Mouse (Mus musculus) forebrain, postnatal 0 days (tissue): ENCODE measurements at regions not wholly inside any gene's neighbourhood (a gene's known extent, or its start where the extent isn't known, plus 50 kb on each side); places are given as distances from the start of the nearest gene placed in this dataset.

Source experiments
- ATAC-seq: fragments of 200-750 bp; cut with Nextera tagmentation; 2 replicates; pipeline ENCODE4 v1.8.0; 2017; ENCODE audit warnings: mild to moderate bottlenecking, moderate library complexity
- DNase-seq: peaks from one replicate; pipeline ENCODE4 v3.0.0-alpha.2; 2015
- H3K27ac ChIP-seq: fragments of 300-500 bp; sonication (generic); 2 replicates; pipeline ENCODE4 v1.5.1; 2014; ENCODE audit warnings: low read depth, mild to moderate bottlenecking, antibody characterized with exemption, low read length, moderate library complexity, mixed read lengths
- H3K27me3 ChIP-seq: fragments of 300-500 bp; sonication (generic); 2 replicates; pipeline ENCODE4 v1.6.1; 2014; ENCODE audit warnings: mild to moderate bottlenecking, low read length, mixed read lengths; ENCODE audit not compliant: insufficient read depth
- H3K36me3 ChIP-seq: fragments of 300-500 bp; sonication (generic); 2 replicates; pipeline ENCODE4 v1.6.1; 2014; ENCODE audit warnings: mild to moderate bottlenecking, moderate library complexity; ENCODE audit not compliant: insufficient read depth
- H3K4me1 ChIP-seq: fragments of 300-500 bp; sonication (generic); 2 replicates; pipeline ENCODE4 v1.6.1; 2014; ENCODE audit warnings: antibody characterized with exemption; ENCODE audit not compliant: insufficient read depth
- H3K4me2 ChIP-seq: fragments of 300-500 bp; sonication (generic); 2 replicates; pipeline ENCODE4 v1.6.1; 2014; ENCODE audit warnings: low read depth, mild to moderate bottlenecking, moderate library complexity
- H3K4me3 ChIP-seq: fragments of 300-500 bp; sonication (generic); 2 replicates; pipeline ENCODE4 v1.5.1; 2014; ENCODE audit warnings: low read depth, low read length, mixed read lengths
- H3K9ac ChIP-seq: fragments of 300-500 bp; sonication (generic); 2 replicates; pipeline ENCODE4 v1.6.1; 2014; ENCODE audit warnings: mild to moderate bottlenecking
- H3K9me3 ChIP-seq: fragments of 300-500 bp; sonication (generic); 2 replicates; pipeline ENCODE4 v1.6.1; 2016; ENCODE audit warnings: low read length
- CTCF ChIP-seq: sonication (generic); IDR thresholded peaks from 2 replicates; pipeline ENCODE4 v1.5.1; 2016; ENCODE audit warnings: antibody characterized with exemption, control low read depth, low read depth
- WGBS: fragments of 180-500 bp; shearing (Covaris S2); extraction: QIAGEN DNeasy Blood & Tissue Kit; methylation state at CpG from one replicate; pipeline ENCODE4 v1.1.7; 2014; 5-methylcytosine and 5-hydroxymethylcytosine counted together

GRCm38 (mm10) chr15:41283199-41283598 lies 1149.0 kb downstream of the 9330182O14Rik start:
- no peak overlapping the region for H3K4me2 ChIP-seq
- H3K4me3 ChIP-seq, result no peak overlapping the region
- no peaks in the 10 kb centered on the region for H3K4me1 ChIP-seq
- H3K9me3 ChIP-seq, result no peaks in the 10 kb centered on the region
- TF ChIP-seq CTCF, result no peak
- H3K9ac ChIP-seq, result no peak overlapping the region
- no peaks in the 10 kb centered on the region for H3K27me3 ChIP-seq
- 100% methylated on average over 1 of the region's 1 CpGs for WGBS
- no peak overlapping the region for H3K27ac ChIP-seq
- H3K36me3 ChIP-seq, result no peaks in the 10 kb centered on the region
- no peak for DNase-seq
- ATAC-seq, result no peak

- Histone ChIP-seq H3K27ac (no peak overlapping the region), H3K4me2 (no peak overlapping the region), H3K36me3 (no peaks in the 10 kb centered on the region), H3K4me3 (no peak overlapping the region), H3K4me1 (no peaks in the 10 kb centered on the region), H3K27me3 (no peaks in the 10 kb centered on the region), H3K9ac (no peak overlapping the region), H3K9me3 (no peaks in the 10 kb centered on the region)
- 83% methylated on average over 5 of the region's 5 CpGs for WGBS
- no peak for DNase-seq
- ATAC-seq, result no peak
- no peak for TF ChIP-seq CTCF
Observed at GRCm38 (mm10) chr15:41286809-41287413, 1152.7 kb downstream of the 9330182O14Rik start.

- Histone ChIP-seq H3K27me3 (no peaks in the 10 kb centered on the region), H3K36me3 (no peaks in the 10 kb centered on the region), H3K9me3 (no peaks in the 10 kb centered on the region), H3K27ac (no peak overlapping the region), H3K9ac (no peak overlapping the region), H3K4me1 (no peaks in the 10 kb centered on the region), H3K4me2 (no peak overlapping the region), H3K4me3 (no peak overlapping the region)
- DNase-seq (no peak), ATAC-seq (no peak)
- no peak for TF ChIP-seq CTCF
- 59% methylated on average over 4 of the region's 4 CpGs for WGBS
Observed at GRCm38 (mm10) chr15:41297419-41297818, 1163.3 kb downstream of the 9330182O14Rik start.

- no peaks in the 10 kb centered on the region for H3K4me1 ChIP-seq
- H3K36me3 ChIP-seq, result no peaks in the 10 kb centered on the region
- H3K4me2 ChIP-seq, result no peak overlapping the region
- 72% methylated on average over 1 of the region's 1 CpGs for WGBS
- H3K27me3 ChIP-seq, result no peaks in the 10 kb centered on the region
- no peak for ATAC-seq
- no peak overlapping the region for H3K4me3 ChIP-seq
- no peak for DNase-seq
- H3K9me3 ChIP-seq, result no peaks in the 10 kb centered on the region
- H3K27ac ChIP-seq, result no peak overlapping the region
- no peak overlapping the region for H3K9ac ChIP-seq
- TF ChIP-seq CTCF, result no peak
Observed at GRCm38 (mm10) chr15:41306638-41307037, 1172.5 kb downstream of the 9330182O14Rik start.

GRCm38 (mm10) chr15:41311728-41312320 lies 1177.7 kb downstream of the 9330182O14Rik start:
- Histone ChIP-seq H3K36me3 (no peaks in the 10 kb centered on the region), H3K27ac (no peak overlapping the region), H3K27me3 (no peaks in the 10 kb centered on the region), H3K4me1 (no peaks in the 10 kb centered on the region), H3K9me3 (no peaks in the 10 kb centered on the region), H3K4me2 (no peak overlapping the region), H3K9ac (no peak overlapping the region), H3K4me3 (no peak overlapping the region)
- 70% methylated on average over 5 of the region's 5 CpGs for WGBS
- no peak for DNase-seq
- TF ChIP-seq CTCF, result no peak
- no peak for ATAC-seq

GRCm38 (mm10) chr15:41314916-41315315 lies 1180.8 kb downstream of the 9330182O14Rik start:
- H3K4me3 ChIP-seq, result no peak overlapping the region
- no peak for DNase-seq
- no peaks in the 10 kb centered on the region for H3K36me3 ChIP-seq
- H3K9ac ChIP-seq, result no peak overlapping the region
- no peak for TF ChIP-seq CTCF
- H3K4me2 ChIP-seq, result no peak overlapping the region
- H3K4me1 ChIP-seq, result no peaks in the 10 kb centered on the region
- ATAC-seq, result no peak
- no peaks in the 10 kb centered on the region for H3K27me3 ChIP-seq
- WGBS, result 75% methylated on average over 4 of the region's 4 CpGs
- no peaks in the 10 kb centered on the region for H3K9me3 ChIP-seq
- H3K27ac ChIP-seq, result no peak overlapping the region

- Histone ChIP-seq H3K27me3 (no peaks in the 10 kb centered on the region), H3K4me3 (no peak overlapping the region), H3K4me1 (no peaks in the 10 kb centered on the region), H3K4me2 (no peak overlapping the region), H3K9me3 (no peaks in the 10 kb centered on the region), H3K36me3 (no peaks in the 10 kb centered on the region), H3K9ac (no peak overlapping the region), H3K27ac (no peak overlapping the region)
- ATAC-seq, result no peak; the same call in 1 of the 2 replicates
- TF ChIP-seq CTCF, result peak; percentile 73
- peak; percentile 86 for DNase-seq
- WGBS, result 21% methylated on average over 7 of the region's 7 CpGs
Observed at GRCm38 (mm10) chr15:41325633-41326252, 1191.6 kb downstream of the 9330182O14Rik start.
